Mouse (Mus musculus) lung, postnatal 0 days (tissue): Measurements from ENCODE around the gene Dop1b.

Source experiments
- CTCF ChIP-seq: IDR thresholded peaks from 2 replicates; pipeline ENCODE4 v1.5.1; 2016; ENCODE audit warnings: antibody characterized with exemption, mild to moderate bottlenecking
- EP300 ChIP-seq: IDR thresholded peaks from 2 replicates; pipeline ENCODE4 v1.6.1; 2016; ENCODE audit warnings: antibody characterized with exemption, mild to moderate bottlenecking, control low read depth

DNA sequence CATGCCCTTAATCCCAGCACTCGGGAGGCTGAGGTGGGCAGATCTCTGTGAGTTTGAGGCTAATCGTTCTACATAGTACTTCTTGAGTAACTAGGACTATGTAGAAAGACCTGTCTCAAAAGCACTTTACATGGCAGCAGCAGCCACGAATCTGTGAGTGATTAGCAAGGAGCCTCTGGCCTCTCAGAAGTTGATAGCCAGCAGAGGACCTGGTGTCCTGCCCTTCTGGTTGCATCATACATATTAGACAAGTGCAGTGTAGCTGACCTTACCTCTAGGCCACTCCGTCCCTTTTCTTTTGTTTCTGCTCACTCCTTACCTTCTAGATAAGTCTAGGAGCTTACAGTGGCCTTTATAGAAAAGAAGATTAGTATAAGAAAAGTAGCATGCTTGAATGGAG is 148.3 kb downstream of the Dop1b start:
- TF ChIP-seq CTCF: no peak
- no peak for TF ChIP-seq EP300
